Mouse (Mus musculus) stomach, adult 2 months (tissue): Measurements from ENCODE around the gene Slfnl1. TPM values are rescaled to one million over a fixed set of nuclear protein-coding genes. Genes with fewer than 3 reads are reported as not detected.

Source experiments
- polyA plus RNA-seq: library from polyadenylated mRNA; depleted of rRNA; stranded (reverse); fragments of >200 nt; gene quantifications from 2 replicates; pipeline ENCODE4 v1.2.3, GENCODE M21; 2012; rRNA removed

Gene Slfnl1
- polyA plus RNA-seq = not detected in 2 replicates

GRCm38 (mm10) chr4:120531986-120532385, at the start of gene Slfnl1:
Gene Slfnl1, plus strand, starts transcription at chr4:120532231.

DNA sequence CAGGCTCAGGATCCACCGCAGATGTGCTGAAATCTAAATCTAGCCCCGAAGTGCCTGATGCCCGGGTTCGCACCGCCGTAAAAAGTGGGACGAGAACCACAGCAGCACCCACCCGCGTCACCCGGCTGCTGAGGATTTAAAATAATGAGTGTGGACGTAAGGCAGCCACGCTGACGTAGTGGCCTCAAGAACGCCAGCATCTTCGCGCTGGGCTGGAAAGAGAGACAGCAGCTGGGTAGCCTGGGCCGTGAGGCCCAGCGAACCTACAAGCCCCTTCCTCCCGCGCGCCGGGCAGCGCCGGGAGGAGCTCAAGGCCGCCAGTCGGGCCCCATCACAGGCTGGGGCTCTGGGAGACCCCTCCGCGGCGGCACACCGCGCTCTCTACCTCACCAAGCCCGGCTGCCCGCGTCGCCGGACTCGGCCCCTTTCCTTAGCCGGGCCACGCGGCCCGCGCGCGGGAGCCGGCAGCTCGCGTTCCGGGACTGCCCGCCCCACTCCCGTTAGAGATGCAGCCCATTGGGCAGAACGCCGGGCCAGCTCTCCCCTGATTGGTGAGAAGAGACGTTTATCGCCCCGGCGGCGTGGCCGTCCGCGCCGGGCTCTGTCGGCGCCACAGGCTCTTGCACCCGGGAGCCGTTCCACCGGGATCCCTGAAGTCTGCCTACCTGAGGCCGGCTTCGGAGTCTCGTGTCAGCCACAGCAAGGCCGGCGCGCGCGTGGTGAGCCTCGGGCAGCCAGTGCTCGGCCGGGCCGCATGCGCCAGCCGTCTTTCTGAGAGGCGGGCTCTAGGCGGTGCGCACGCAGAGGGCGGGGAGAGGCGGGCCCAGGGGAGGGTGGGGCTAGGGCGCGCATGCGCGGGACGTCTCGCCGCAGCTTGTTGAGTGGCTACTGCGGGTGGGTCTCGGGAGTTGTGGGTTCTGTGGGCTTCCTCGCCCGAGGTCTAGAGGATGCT, 37.7 kb downstream of the Slfnl1 start, which contains the start of gene Ctps:
Gene Ctps (minus strand): TSS at position 791 of the 952 bp plus-strand sequence.

Other genes with a start within 250 kb of the Slfnl1 start
- gene Foxo6, start 244.9 kb upstream of the Slfnl1 start, polyA plus RNA-seq = 4.2 and 5.5 TPM in 2 replicates
- 17.4 and 21.7 TPM in 2 replicates for gene Scmh1, start 127.0 kb upstream of the Slfnl1 start, polyA plus RNA-seq
- gene Ctps, start 38.0 kb downstream of the Slfnl1 start, polyA plus RNA-seq = 1.5 and 2.1 TPM in 2 replicates
- not detected in 2 replicates for gene Gm8439, start 56.5 kb downstream of the Slfnl1 start, polyA plus RNA-seq
- 74.0 and 207 TPM in 2 replicates for gene Cited4, start 134.3 kb downstream of the Slfnl1 start, polyA plus RNA-seq
- 6.1 and 6.5 TPM in 2 replicates for gene Kcnq4, start 216.4 kb downstream of the Slfnl1 start, polyA plus RNA-seq